Mouse (Mus musculus) CD4-positive, CD25-positive, alpha-beta regulatory T cell, adult 4 months (primary cell): ENCODE data around the gene Nmnat3. TPM values are rescaled to one million over a fixed set of nuclear protein-coding genes. Genes with fewer than 3 reads are reported as not detected.

Source experiments
- ATAC-seq: one replicate; pipeline ENCODE4 v1.8.0; 2017
- polyA plus RNA-seq, 2 experiments: library from polyadenylated mRNA; unstranded; fragments of 100-300 nt; shearing (Covaris generic); gene quantifications; one replicate each; pipeline ENCODE4 v1.2.1; 2017

Nmnat3 gene
- polyA plus RNA-seq, 2 experiments from 2014 or later = 15.7 to 27.0 TPM

DNA sequence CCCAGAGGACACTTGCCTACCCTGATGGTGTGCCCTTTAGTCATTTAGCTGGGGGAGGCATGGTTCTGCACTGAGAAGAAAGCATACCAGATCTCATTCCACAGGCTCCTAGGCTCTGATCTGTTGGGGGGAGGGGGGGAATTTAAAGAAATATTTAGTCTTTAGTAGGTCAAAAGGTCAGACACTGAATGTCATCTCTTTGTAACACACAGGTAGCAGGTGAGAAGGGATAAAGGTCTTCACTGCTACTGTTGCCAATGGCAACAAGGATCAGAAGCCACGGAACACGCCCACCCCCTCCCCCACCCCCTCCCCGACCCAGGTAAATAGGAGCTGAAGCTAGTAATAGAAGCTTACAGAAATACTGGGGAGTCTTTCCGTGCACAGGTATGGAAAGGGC is 136.5 kb downstream of the Nmnat3 start:
- ATAC-seq = no peak

DNA sequence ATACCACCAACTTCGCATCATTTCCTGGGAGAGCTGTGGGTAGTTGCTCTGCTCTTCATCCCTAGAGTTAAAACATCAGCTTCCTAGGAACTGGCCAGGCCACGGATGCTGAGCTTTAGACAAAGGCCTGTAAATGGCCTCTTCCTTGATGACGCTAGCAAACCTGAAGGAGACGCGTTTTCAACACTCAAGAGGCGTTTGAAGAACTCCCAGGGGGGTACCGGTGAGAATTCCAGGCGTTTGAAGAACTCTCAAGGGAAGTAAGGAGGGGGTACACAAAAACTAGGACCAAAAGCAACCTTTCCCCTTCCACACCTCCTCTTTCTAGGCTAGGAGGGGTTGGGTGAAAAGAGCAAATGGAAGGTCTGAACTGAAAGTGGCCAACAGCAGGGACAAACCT is 137.1 kb downstream of the Nmnat3 start:
- ATAC-seq = no peak

DNA sequence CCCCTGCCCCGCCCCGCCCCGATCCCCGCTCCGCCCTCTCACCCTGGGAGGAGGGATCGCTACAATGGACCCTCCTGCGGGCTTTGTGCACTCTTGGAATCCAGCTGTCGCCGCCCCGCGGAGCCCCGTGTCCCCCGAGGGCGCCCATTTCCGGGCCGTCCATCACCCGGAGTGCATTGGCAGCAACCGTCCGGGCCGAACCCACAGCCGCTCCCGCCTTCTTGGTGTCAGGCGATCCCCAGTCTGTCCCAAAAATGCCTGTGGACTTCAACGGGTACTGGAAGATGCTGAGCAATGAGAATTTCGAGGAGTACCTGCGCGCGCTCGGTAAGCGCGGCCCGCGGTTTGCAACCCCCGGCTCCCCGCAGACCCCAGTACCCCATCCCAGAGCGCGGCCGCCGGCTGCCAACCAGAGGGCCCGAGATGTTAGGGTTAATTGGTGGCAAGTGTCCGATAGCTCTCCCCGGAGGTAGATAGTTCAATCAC is 137.5 kb downstream of the Nmnat3 start:
- ATAC-seq = no peak

DNA sequence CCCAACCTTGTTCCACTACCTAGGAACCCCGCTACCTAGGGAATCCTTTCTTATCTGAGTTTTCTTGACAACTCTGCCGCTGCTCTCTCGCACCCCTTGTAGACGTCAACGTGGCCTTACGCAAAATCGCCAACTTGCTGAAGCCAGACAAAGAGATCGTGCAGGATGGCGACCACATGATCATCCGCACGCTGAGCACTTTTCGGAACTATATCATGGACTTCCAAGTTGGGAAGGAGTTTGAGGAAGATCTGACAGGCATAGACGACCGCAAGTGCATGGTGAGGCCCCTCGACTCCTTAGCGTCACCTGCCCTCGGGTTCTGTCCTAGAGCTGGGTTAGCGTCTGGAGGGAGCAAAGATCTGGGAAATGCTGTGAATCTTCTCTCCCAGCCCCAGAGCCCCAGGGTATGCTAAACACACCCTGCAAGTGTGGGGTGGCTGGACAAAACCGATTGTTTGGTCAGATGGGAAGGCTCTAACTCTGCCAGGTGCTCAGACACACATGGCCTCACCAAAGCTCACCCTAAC is 138.2 kb downstream of the Nmnat3 start:
- no peak for ATAC-seq

DNA sequence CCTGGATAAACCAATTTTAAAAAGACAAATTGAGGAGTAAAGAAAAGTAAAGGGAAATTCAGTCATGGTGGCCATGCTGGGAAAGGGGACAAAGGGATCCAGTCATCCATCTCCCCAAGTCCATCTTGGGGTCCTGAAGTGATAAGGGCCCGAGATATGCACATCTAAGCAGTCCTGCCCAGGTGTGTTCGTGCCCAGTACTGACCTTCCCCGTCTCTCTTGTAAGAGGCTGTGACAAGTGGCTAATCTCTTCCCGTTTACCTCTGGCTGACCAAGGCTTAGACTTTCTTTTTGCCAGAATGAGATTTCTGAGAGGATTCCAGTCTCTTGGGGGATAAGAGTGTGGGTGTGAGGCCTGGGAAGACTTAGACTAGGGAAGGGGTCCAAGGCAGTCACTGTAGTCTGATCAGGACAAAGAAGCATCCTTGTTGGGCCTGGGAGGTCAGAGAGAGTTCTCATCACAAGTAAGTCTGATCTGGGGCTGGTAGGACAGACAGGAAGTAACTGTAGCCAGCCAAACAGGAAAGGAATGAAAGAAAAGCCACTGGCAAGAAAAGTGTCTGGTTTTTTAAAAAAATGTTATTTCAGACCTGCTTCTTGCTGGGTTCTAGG is 140.8 kb downstream of the Nmnat3 start:
- no peak for ATAC-seq

DNA sequence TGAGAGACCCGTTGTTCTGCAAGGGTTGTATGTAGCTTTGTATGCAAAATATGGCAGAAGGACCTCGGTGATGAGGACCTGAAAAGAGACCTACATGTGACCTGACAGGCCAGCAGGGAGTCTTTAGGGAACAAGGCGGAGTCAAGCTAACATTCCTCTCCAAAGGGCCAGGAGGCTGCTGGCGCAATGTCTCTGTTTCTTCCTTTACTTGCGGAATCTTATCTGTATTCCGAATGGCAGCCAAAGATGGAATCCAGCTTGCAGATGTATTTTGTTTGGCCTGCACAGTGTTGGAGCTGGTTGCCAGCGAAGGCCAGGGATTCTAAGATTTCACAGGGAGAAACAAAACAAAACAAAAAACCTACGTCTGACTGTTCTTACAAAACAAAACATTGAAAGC is 141.5 kb downstream of the Nmnat3 start:
- ATAC-seq = no peak

DNA sequence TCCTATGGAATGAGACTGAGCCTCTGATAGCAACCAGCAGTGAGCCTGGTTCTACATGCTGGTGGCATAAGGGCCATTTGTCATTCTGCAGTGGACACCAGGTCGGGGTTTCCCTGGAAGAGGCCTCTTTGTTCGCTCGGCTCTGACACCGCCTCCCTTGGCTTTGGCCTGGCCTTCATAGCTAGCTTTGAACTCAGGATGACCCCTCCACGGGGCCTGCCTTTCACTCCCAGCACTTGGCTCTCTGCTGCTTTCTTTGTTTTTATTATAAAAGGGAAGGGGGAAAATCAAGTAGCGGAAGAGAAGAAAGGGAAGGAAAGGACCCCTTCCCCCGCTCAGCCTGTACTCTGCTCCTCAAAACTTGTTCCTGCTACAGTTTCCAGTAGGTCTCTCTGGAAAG is 142.6 kb downstream of the Nmnat3 start:
- no peak for ATAC-seq

DNA sequence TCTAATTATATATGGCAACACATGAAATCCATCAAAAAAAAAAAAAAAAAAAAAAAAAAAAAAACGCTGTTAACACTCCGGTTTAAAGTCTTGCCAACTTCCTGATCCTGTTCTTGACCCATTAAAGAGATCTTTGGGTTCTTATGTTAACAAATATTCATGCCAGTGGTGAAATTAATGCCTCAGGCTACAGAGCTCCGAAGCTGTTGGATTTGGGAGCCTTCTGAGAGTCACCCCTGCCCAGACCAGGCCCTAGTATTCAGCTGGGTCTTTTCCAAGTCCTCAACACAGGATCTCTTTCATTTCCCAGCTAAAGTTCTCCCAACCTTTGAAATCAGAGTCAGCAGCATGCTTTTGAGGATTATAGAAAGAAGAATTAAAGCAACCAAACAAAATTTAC is 143.3 kb downstream of the Nmnat3 start:
- ATAC-seq = no peak

DNA sequence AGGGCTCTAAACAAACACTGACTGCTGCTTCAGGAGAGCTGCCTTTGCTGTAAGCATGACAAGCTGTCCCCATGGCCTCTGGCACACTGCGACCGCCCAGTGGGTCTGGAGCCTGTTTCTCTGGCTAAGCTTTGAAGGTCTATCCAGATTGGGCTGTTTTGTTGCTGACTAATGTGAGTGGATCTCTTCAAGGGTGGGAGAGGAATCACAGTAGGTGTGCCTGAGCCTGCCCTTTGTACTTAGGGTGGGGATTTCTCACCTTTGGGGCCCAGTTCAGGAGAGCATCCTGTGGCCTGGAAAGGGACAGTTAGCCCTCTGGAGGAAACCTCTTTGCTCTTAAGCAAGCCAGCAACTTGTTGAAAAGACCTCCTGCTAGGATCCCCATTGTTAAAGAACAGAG is 145.8 kb downstream of the Nmnat3 start:
- ATAC-seq = no peak

DNA sequence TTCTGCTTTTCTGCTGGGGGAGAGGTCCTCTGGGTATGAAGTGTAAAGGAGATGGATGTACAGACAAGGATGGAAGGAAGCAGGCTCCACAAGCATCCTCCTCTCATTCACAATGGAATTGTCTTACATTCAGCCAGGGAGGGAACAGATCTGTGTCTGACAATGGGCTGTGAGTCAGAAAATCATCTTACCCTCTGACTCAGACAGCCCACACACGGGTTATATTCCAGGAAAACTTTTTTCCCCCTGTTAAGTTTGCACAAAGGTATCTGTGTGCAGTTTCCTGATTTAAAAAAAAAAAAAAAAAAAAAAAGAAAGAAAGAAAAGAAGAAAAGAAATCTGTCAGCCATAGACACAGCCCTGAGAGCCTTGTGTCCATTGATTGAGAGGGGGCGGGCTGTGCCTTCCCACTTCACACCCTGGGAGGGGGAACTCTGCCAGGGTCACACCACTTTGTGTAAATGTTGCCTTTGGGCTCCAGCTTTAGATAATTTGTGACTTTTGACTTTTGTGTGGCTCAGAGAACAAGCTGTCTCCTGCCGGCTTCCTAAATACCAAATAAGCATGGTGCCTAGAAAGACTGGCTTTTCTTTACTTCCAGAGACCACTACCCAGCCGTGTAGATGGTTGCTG is 146.8 kb downstream of the Nmnat3 start:
- ATAC-seq = no peak

DNA sequence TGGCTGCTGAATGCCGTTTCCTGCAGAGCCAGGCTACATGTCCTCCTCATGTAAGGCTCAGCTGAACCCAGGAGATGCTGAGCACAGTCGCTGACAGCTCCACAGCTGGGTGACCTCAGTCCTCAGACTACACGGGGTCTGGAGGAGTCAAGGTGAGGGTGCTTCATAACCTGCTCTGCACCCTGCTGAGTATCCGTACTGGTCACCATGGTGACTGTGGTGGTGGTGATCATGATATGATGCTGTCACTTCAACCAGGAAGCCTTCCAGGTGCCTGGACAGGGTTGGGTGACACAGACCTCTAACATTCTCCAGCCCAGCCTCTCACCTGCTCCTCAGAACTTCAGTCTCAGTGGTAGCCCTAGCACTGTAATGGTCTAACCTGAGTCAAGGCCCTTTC is 150.6 kb downstream of the Nmnat3 start:
- ATAC-seq = no peak

DNA sequence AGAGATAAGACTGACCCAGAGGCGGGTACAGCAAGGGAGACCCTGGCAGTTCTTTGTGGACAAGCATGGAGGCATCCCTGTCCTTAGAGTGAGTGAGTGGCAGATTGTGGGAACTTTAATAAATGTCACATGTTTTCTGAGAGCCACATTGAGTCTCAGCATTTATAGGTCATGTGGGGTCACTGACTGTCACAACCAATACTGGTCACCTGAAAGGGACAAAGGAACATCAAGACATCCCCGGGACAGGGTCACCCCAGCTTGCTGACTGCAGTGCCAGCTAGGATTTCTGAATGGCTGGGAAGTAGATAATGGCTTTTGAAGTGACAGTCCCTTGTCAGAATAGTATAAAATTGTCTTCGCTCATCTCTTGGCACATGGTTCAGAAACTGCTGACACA is 151.9 kb downstream of the Nmnat3 start:
- no peak for ATAC-seq

DNA sequence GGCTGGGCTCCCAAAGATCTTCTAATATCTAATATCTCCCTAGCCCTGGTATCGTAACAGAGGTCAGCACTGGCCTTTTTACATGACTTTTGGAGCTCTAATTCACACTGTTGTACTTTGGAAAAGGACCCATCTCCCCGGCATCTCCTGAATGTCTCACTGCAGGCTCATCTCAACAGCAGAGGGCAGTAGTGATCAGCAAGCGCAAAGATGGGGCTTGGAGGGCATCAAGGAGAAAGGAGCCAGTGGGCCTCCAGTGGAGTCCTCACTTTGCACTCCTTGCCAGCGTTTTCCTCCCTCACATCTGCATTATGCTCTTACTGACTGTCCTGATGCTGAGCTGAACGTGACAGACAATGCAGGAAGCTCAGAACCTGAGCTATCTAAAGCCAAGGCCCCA is 155.4 kb downstream of the Nmnat3 start:
- no peak for ATAC-seq

DNA sequence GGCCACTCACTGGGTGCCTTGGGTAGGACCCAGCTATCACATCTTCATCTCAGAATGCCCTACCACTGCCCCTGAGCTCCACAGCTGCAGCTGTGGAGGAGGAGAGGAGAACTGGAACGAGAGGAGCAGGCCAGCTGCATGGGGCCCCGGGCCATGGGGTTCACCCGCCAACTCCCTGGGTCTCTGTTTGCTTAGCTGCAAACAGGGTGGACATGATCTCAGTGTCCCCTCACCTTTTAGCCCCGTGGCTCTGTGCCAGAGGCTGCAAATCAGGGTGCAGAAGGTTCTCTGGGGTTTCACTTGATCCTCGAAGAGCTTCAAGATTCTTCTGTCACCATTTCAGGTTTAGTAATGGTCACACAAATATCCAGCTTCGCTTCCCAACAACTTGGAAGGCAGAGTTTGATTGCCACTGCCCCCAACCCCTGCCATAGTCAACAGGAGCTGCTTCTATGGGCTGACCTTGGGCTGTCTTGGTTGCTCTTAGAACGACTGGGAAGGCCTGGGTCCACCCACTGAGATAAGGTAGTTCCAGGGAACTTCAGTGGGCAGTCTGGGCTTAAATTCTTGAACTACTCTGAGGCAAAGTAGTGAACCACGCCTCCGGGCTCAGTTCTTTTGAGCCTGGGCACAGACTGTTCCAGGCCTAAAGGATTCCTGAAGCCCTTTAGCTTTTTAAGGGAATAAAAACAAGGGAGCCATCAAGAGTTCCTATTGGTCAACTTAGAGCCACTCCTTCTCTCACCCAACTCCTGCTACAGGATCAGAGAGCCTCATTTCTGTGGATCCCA is 158.3 kb downstream of the Nmnat3 start:
- no peak for ATAC-seq

DNA sequence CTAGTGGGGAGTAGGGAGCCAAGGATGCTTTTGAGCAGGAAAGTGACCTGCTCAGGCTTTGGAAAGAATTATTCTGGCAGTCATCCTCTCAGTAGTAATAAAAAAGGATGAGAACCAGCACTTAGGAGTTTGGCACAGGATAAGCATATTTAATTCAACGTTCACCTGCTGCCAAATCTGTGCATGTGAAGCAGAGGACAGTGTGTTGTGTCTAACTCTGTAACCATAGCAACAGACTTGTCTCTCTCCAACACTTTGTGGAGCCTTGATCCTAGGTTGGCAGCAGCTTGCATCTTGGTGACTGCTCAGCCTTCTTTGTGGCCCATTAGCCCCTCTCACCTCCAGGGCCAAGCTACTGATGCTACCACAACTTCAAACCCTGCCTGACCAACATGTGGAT is 163.7 kb downstream of the Nmnat3 start:
- ATAC-seq = no peak

DNA sequence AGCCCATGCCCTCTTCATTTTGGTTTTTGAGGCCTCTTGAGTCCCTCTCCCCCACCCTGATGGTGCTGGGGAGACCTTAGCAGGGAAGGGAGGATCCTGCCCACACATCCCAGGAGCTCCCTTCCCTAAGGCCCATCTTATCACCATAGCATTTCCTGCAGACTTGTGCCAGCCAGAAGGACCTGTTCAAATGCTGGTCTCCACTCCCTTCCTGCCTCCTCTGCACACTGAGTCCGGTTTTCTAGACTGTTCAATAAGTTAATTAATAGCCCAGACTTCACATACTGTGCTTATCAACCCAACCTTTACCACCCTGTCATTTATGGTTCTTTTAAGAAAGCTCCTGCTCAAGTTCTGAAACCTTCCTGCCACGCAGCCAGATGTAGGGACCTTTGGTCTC is 179.5 kb downstream of the Nmnat3 start:
- ATAC-seq = no peak

Other genes starting within 250 kb of the Nmnat3 start
- under 1 TPM in 1 of 2 experiments, not detected in 1; 0.29 TPM for gene Rbp1, start 135.5 kb downstream of the Nmnat3 start, polyA plus RNA-seq
- gene Rbp2, start 198.7 kb downstream of the Nmnat3 start, polyA plus RNA-seq = not detected